Mouse (Mus musculus) adrenal gland, postnatal 36 days (tissue): ENCODE measurements around the gene Plin3. TPM values are rescaled to one million over a fixed set of nuclear protein-coding genes. Genes with fewer than 3 reads are reported as not detected.

Source experiments
- DNase-seq, 2 experiments: peaks; one replicate each; pipeline ENCODE4 v3.0.0; 2021; ENCODE audit warnings: mixed read lengths in 1 of 2
- microRNA-seq: library from miRNA; unstranded; fragments of <30 nt; microRNA quantifications from one replicate; pipeline ENCODE4 v1.2.0, GENCODE M21; 2021
- total RNA-seq, 2 experiments: library from RNA; stranded (reverse); gene quantifications; 2 replicates each; pipeline ENCODE4 v1.2.3; 2021

The Plin3 gene
- total RNA-seq, 2 experiments from 2014 or later: 51.4 to 106 TPM

- DNase-seq: peak; percentile 75 to 78
Observed at GRCm38 (mm10) chr17:56251136-56251829, 41.4 kb downstream of the Plin3 start.

- no peak for DNase-seq
Observed at GRCm38 (mm10) chr17:56245608-56246007, 47.1 kb downstream of the Plin3 start.

GRCm38 (mm10) chr17:56241541-56242401, 50.9 kb downstream of the Plin3 start:
- DNase-seq: peak; percentile 92 to 95

GRCm38 (mm10) chr17:56233818-56234469, 58.7 kb downstream of the Plin3 start:
- peak in 1 of 2 experiments; percentile 21 for DNase-seq

- DNase-seq: no peak
Observed at GRCm38 (mm10) chr17:56233389-56233788, 59.3 kb downstream of the Plin3 start.

GRCm38 (mm10) chr17:56229943-56230342, 62.7 kb downstream of the Plin3 start:
- no peak for DNase-seq

Small RNA genes within 50 kb of the gene (microRNA-seq; reads per million reads assigned to microRNA genes)
- 3,450 reads per million, percentile 89 among the genes with 10 or more reads in this experiment for gene Mir7b

Other genes with a start within 250 kb of the Plin3 start
- gene Ubxn6, start 217.8 kb downstream of the Plin3 start, total RNA-seq: 10 to 100 TPM; 73.3 to 86.1 TPM
- 10 to 100 TPM; 59.9 to 62.0 TPM for gene Hdgfl2, start 213.2 kb downstream of the Plin3 start, total RNA-seq
- gene Plin4, start 183.1 kb downstream of the Plin3 start, total RNA-seq: 10 to 100 TPM; 75.1 to 86.5 TPM
- gene Plin5, start 175.3 kb downstream of the Plin3 start, total RNA-seq: 10 to 100 TPM; 36.7 to 62.1 TPM
- 10 to 100 TPM; 15.5 to 31.3 TPM for gene Lrg1, start 170.9 kb downstream of the Plin3 start, total RNA-seq
- 10 to 100 TPM in 1 of 2 experiments, 1 to 10 TPM in 1; 6.4 to 10.0 TPM for gene Sema6b, start 152.5 kb downstream of the Plin3 start, total RNA-seq
- 1 to 10 TPM; 3.9 to 4.0 TPM for gene Tnfaip8l1, start 130.4 kb downstream of the Plin3 start, total RNA-seq
- gene Mydgf, start 109.0 kb downstream of the Plin3 start, total RNA-seq: 10 to 100 TPM; 60.0 to 61.1 TPM
- 10 to 100 TPM; 35.5 to 41.0 TPM for gene Dpp9, start 74.0 kb downstream of the Plin3 start, total RNA-seq
- 10 to 100 TPM; 28.7 to 30.8 TPM for gene Fem1a, start 36.1 kb downstream of the Plin3 start, total RNA-seq
- gene Ticam1, start 16.1 kb downstream of the Plin3 start, total RNA-seq: 10 to 100 TPM; 21.1 to 23.1 TPM
- gene Arrdc5, start 7.4 kb upstream of the Plin3 start, total RNA-seq: not detected
- 1 to 10 TPM; 5.9 to 9.4 TPM for gene Uhrf1, start 10.4 kb upstream of the Plin3 start, total RNA-seq
- 10 to 100 TPM; 38.1 to 39.9 TPM for gene Kdm4b, start 33.2 kb upstream of the Plin3 start, total RNA-seq
- 100 to 1,000 TPM; 157 to 172 TPM for gene Ptprs, start 183.6 kb upstream of the Plin3 start, total RNA-seq
- not detected for gene Znrf4, start 219.6 kb upstream of the Plin3 start, total RNA-seq